Mouse (Mus musculus): ENCODE data around the gene Cep41.
A peak's percentile ranks its signal among the peaks of the same experiment; 100 is the strongest.

Cep41 gene

GRCm38 (mm10) chr6:30693350-30693991 lies at the start of gene Cep41:
TSS of gene Cep41 (minus strand) at chr6:30693749.
- DNase-seq (ENCODE audit: low read depth, low spot score) = peak; percentile 94

GRCm38 (mm10) chr6:30739177-30739747 lies 45.7 kb upstream of the Cep41 start:
- DNase-seq (ENCODE audit: low read depth, low spot score) = no peak

GRCm38 (mm10) chr6:30738464-30739006 lies 45.0 kb upstream of the Cep41 start:
- DNase-seq (ENCODE audit: low read depth, low spot score) = no peak

- DNase-seq (ENCODE audit: low read depth, low spot score) = no peak
Observed at GRCm38 (mm10) chr6:30737548-30738463, 44.3 kb upstream of the Cep41 start.

GRCm38 (mm10) chr6:30736864-30737547 lies 43.5 kb upstream of the Cep41 start:
- peak; percentile 78 for DNase-seq (ENCODE audit: low read depth, low spot score)

- no peak for DNase-seq (ENCODE audit: low read depth, low spot score)
Observed at GRCm38 (mm10) chr6:30736372-30736762, 42.8 kb upstream of the Cep41 start.

GRCm38 (mm10) chr6:30735728-30736371 lies 42.3 kb upstream of the Cep41 start:
- no peak for DNase-seq (ENCODE audit: low read depth, low spot score)

GRCm38 (mm10) chr6:30734988-30735727 lies 41.6 kb upstream of the Cep41 start:
- no peak for DNase-seq (ENCODE audit: low read depth, low spot score)

- DNase-seq (ENCODE audit: low read depth, low spot score) = no peak
Observed at GRCm38 (mm10) chr6:30734465-30734864, 40.9 kb upstream of the Cep41 start.

- no peak for DNase-seq (ENCODE audit: low read depth, low spot score)
Observed at GRCm38 (mm10) chr6:30732571-30733130, 39.1 kb upstream of the Cep41 start.

- DNase-seq (ENCODE audit: low read depth, low spot score) = no peak
Observed at GRCm38 (mm10) chr6:30730301-30730971, 36.9 kb upstream of the Cep41 start.

- no peak for DNase-seq (ENCODE audit: low read depth, low spot score)
Observed at GRCm38 (mm10) chr6:30723331-30723730, 29.8 kb upstream of the Cep41 start, which contains the start of gene Mest. TSS of gene Mest (plus strand) at chr6:30723547.

GRCm38 (mm10) chr6:30722385-30723164 lies 29.0 kb upstream of the Cep41 start:
- no peak for DNase-seq (ENCODE audit: low read depth, low spot score)

GRCm38 (mm10) chr6:30716796-30717195 lies 23.2 kb upstream of the Cep41 start:
- no peak for DNase-seq (ENCODE audit: low read depth, low spot score)

GRCm38 (mm10) chr6:30714891-30715471 lies 21.4 kb upstream of the Cep41 start:
- DNase-seq (ENCODE audit: low read depth, low spot score) = no peak

GRCm38 (mm10) chr6:30713896-30714295 lies 20.3 kb upstream of the Cep41 start:
- no peak for DNase-seq (ENCODE audit: low read depth, low spot score)

- DNase-seq (ENCODE audit: low read depth, low spot score) = no peak
Observed at GRCm38 (mm10) chr6:30713455-30713854, 19.9 kb upstream of the Cep41 start.

- no peak for DNase-seq (ENCODE audit: low read depth, low spot score)
Observed at GRCm38 (mm10) chr6:30712484-30712883, 18.9 kb upstream of the Cep41 start.
